16 mouse cellular contexts compared by ENCODE assay signal in genomic region chr11:90363821-90364497, GRCm38 (mm10). TPM values are rescaled to one million over a fixed set of nuclear protein-coding genes. Genes with fewer than 3 reads are reported as not detected.
DNase-seq lines count a peak whose midpoint lies in the region; ATAC-seq lines count a peak whose summit lies in the region.
"Had no signal": no experiment of that assay in that cellular context is flagged by ENCODE, and none has a peak within 500 bp of the region (broad histone marks: within the 10 kb centered on the region; RNA-seq: fewer than 3 reads in every experiment).

No protein-coding gene starts in this region.

- H3K9ac ChIP-seq in embryonic facial prominence, embryonic 15.5 days, result no peak overlapping the region
- H3K9ac ChIP-seq in stomach, embryonic 15.5 days, result no peak overlapping the region
- H3K9ac ChIP-seq: embryonic facial prominence, embryonic 13.5 days; heart, embryonic 15.5 days; hindbrain, embryonic 14.5 days had no signal

- ATAC-seq in embryonic facial prominence, embryonic 15.5 days (ENCODE audit: insufficient number of reproducible peaks, low FRiP score, low TSS enrichment, low read depth), result no peak
- ATAC-seq in stomach, embryonic 15.5 days (ENCODE audit: insufficient read depth, low FRiP score, low read depth), result 0 out of 2 replicates have a peak, but pooled peaks have one; percentile 19
- ATAC-seq: forebrain, embryonic 14.5 days had no signal

- no peaks in the 10 kb centered on the region for H3K36me3 ChIP-seq in embryonic facial prominence, embryonic 15.5 days
- H3K36me3 ChIP-seq in stomach, embryonic 15.5 days, result no peaks in the 10 kb centered on the region
- H3K36me3 ChIP-seq: embryonic facial prominence, embryonic 13.5 days; heart, embryonic 15.5 days had no signal

- H3K9me3 ChIP-seq in embryonic facial prominence, embryonic 15.5 days (replicated peaks), result no peaks in the 10 kb centered on the region
- no peaks in the 10 kb centered on the region for H3K9me3 ChIP-seq in stomach, embryonic 15.5 days
- H3K9me3 ChIP-seq: embryonic facial prominence, embryonic 13.5 days; heart, embryonic 15.5 days; megakaryocyte, embryonic 14.5 days had no signal

- WGBS in embryonic facial prominence, embryonic 15.5 days, result 90% methylated on average over 10 of the region's 10 CpGs
- 83% methylated on average over 10 of the region's 10 CpGs for WGBS in stomach, embryonic 15.5 days

- H3K27me3 ChIP-seq in embryonic facial prominence, embryonic 15.5 days, result no peaks in the 10 kb centered on the region
- no peaks in the 10 kb centered on the region for H3K27me3 ChIP-seq in stomach, embryonic 15.5 days (replicated peaks)
- H3K27me3 ChIP-seq: embryonic facial prominence, embryonic 13.5 days; heart, embryonic 15.5 days had no signal

- 0 out of 2 replicates have a peak overlapping the region, but pooled peaks have one; percentile 70 for H3K27ac ChIP-seq in embryonic facial prominence, embryonic 15.5 days (replicated peaks)
- H3K27ac ChIP-seq in stomach, embryonic 15.5 days, result no peak overlapping the region
- H3K27ac ChIP-seq: embryonic facial prominence, embryonic 13.5 days; heart, embryonic 15.5 days; hindbrain, embryonic 14.5 days had no signal

- H3K4me1 ChIP-seq in embryonic facial prominence, embryonic 15.5 days, result peaks cover 33% of the 10 kb centered on the region
- H3K4me1 ChIP-seq in stomach, embryonic 15.5 days, result peaks cover 5% of the 10 kb centered on the region

- DNase-seq in adrenal gland, adult 8-10 months, result peak; percentile 53
- no peak for DNase-seq in adrenal gland, adult 18-20 months (ENCODE audit: low spot score in 2 of 2)
- peak; percentile 76 to 90 for DNase-seq in kidney, postnatal 36 days
- no peak for DNase-seq in ovary, postnatal 10 days (ENCODE audit: low spot score)
- DNase-seq in thymus, postnatal 10 days (ENCODE audit: low spot score in 2 of 2), result no peak
- DNase-seq in urinary bladder, postnatal 25 days (ENCODE audit: low spot score), result no peak
- DNase-seq: cerebellum, adult 9-11 months; gastrocnemius, postnatal 25 days; right cerebral cortex, postnatal 25 days had no signal

- no peak overlapping the region for H3K4me2 ChIP-seq in embryonic facial prominence, embryonic 15.5 days (replicated peaks)
- H3K4me2 ChIP-seq in stomach, embryonic 15.5 days, result no peak overlapping the region
- H3K4me2 ChIP-seq: embryonic facial prominence, embryonic 13.5 days; heart, embryonic 15.5 days; hindbrain, embryonic 14.5 days had no signal

- no peak overlapping the region for H3K4me3 ChIP-seq in embryonic facial prominence, embryonic 15.5 days (replicated peaks)
- no peak overlapping the region for H3K4me3 ChIP-seq in stomach, embryonic 15.5 days (replicated peaks)
- H3K4me3 ChIP-seq: embryonic facial prominence, embryonic 13.5 days; heart, embryonic 15.5 days; megakaryocyte, embryonic 14.5 days had no signal

RNA-seq across cellular contexts. Expression of gene Hlf, which starts 26.7 kb away (rescaled TPM):
- total RNA-seq in adrenal gland, adult 8-10 months (2022), result 10 to 100 TPM; 15.5 to 22.7 (median 18.1) TPM
- 10 to 100 TPM in 1 of 2 experiments, 1 to 10 TPM in 1; 8.9 to 14.8 TPM for total RNA-seq in adrenal gland, adult 18-20 months (2021)
- 10.0 and 10.4 TPM in 2 replicates for polyA plus RNA-seq in embryonic facial prominence, embryonic 15.5 days (2015; fragmentation: Nextera tagmentation; extraction: Ambion mirVana)
- polyA plus RNA-seq in stomach, embryonic 15.5 days (2015; fragmentation: Nextera tagmentation; extraction: Ambion mirVana), result 1.8 and 1.9 TPM in 2 replicates

Comparison
In these comparisons a context has a peak if more than half of its experiments do, and no peak if none do; other contexts are left out.
1. DNase-seq: peak in adrenal gland, adult 8-10 months (single experiment) and kidney, postnatal 36 days (2 of 2); none in adrenal gland, adult 18-20 months (0 of 2), ovary, postnatal 10 days (single experiment), thymus, postnatal 10 days (0 of 2) and urinary bladder, postnatal 25 days (single experiment).